Mouse (Mus musculus) bone marrow, adult 2 months (tissue): ENCODE measurements around the gene Pcnx. TPM values are rescaled to one million over a fixed set of nuclear protein-coding genes. Genes with fewer than 3 reads are reported as not detected.

Experiments used
- H3K27ac ChIP-seq: fragments of 200-500 bp; 2 replicates; pipeline ENCODE4 v1.5.1; 2012; ENCODE audit warnings: low read depth, mild to moderate bottlenecking, control low read depth, inconsistent platforms, low read length; ENCODE audit not compliant: control insufficient read depth, poor library complexity, insufficient read depth
- H3K4me1 ChIP-seq: fragments of 200-500 bp; 2 replicates; pipeline ENCODE4 v1.6.1; 2011; ENCODE audit warnings: low read length; ENCODE audit not compliant: control insufficient read depth, insufficient read depth
- H3K4me3 ChIP-seq: fragments of 200-500 bp; replicated peaks from 2 replicates; pipeline ENCODE3; 2011; ENCODE audit warnings: mild to moderate bottlenecking, low read depth, low read length, control low read depth; ENCODE audit not compliant: control insufficient read depth
- CTCF ChIP-seq: fragments of 200-500 bp; IDR thresholded peaks from 2 replicates; pipeline ENCODE4 v1.5.1; 2011; ENCODE audit warnings: low read length, control low read depth; ENCODE audit not compliant: control insufficient read depth, insufficient read depth
- POLR2A ChIP-seq: fragments of 200-500 bp; IDR thresholded peaks from 2 replicates; pipeline ENCODE4 v1.6.1; 2011; ENCODE audit warnings: low read depth, mild to moderate bottlenecking, control low read depth, low read length, borderline replicate concordance; ENCODE audit not compliant: control insufficient read depth
- WGBS: fragments of 180-500 bp; shearing (Covaris S2); methylation state at CpG from one replicate; pipeline ENCODE4 v1.1.7; 2018; 5-methylcytosine and 5-hydroxymethylcytosine counted together
- polyA plus RNA-seq: library from polyadenylated mRNA; stranded (reverse); fragments of >200 nt; gene quantifications from 2 replicates; pipeline ENCODE4 v1.2.4, GENCODE M21; 2011; ENCODE audit warnings: low replicate concordance; ENCODE audit not compliant: missing spikeins, insufficient read depth, insufficient read length

Gene Pcnx
- polyA plus RNA-seq, 1 experiment = 38.8 TPM

- Histone ChIP-seq H3K4me1 (peaks cover 2% of the 10 kb centered on the region; the same call in 1 of the 2 replicates), H3K27ac (no peak overlapping the region), H3K4me3 (no peak overlapping the region)
- TF ChIP-seq CTCF (no peak), POLR2A (no peak)
- 54% methylated on average over 3 of the region's 3 CpGs for WGBS
Observed at GRCm38 (mm10) chr12:81869205-81869940, 9.6 kb downstream of the Pcnx start.

GRCm38 (mm10) chr12:81873345-81873744, 13.5 kb downstream of the Pcnx start:
- 85% methylated on average over 4 of the region's 4 CpGs for WGBS
- H3K4me1 ChIP-seq = peaks cover 2% of the 10 kb centered on the region; the same call in 1 of the 2 replicates
- TF ChIP-seq POLR2A = no peak
- TF ChIP-seq CTCF = no peak
- no peak overlapping the region for H3K27ac ChIP-seq
- no peak overlapping the region for H3K4me3 ChIP-seq

GRCm38 (mm10) chr12:81880161-81880560, 20.3 kb downstream of the Pcnx start:
- Histone ChIP-seq H3K27ac (no peak overlapping the region), H3K4me3 (no peak overlapping the region), H3K4me1 (no peaks in the 10 kb centered on the region; the same call in 1 of the 2 replicates)
- 80% methylated on average over 3 of the region's 3 CpGs for WGBS
- TF ChIP-seq POLR2A = no peak
- no peak for TF ChIP-seq CTCF

DNA sequence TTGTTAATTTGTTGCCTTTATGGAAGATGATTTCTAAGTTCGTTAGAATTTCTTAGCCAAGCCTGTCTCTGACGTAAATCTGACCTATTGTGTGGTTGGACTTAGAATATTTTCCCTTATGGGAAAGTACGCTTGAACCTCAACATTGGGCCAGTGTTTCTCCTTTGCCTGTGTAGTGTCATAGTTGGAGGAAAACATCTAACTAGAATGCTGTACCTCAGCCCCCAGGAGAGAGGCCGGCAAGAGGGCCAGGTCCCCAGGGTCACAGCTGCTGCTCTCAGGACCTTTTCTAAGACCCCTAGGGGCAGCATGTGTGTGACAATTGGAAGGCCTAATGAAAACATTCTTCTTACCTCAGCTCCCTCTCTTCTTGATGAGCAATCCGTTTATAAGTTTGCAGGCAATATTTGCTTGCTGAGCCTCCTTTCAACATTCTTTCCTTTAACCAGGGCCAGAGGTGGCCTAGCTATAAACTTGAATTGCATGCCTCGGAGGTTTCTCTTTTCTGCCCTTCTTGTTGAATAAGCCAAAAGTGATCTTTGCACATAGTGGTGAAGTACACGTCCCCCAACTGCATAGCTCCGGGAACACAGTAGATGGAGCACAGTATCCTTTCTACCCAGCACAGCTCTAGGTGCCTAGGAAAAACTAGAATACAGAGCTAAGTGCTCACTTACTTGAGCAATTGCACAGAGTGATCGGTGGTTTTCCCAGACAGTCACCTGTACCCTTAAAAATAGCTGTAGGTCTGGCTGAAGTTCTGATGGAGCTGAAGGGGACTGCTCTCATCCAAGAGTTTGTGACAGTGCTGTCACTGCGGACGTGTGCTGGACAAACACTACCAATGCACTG, 23.7 kb downstream of the Pcnx start:
- no peak overlapping the region for H3K4me3 ChIP-seq
- H3K27ac ChIP-seq = no peak overlapping the region
- no peak for TF ChIP-seq POLR2A
- TF ChIP-seq CTCF = no peak
- H3K4me1 ChIP-seq = peaks cover 4% of the 10 kb centered on the region
- WGBS = 75% methylated on average over 11 of the region's 11 CpGs

- WGBS = 77% methylated on average over 3 of the region's 3 CpGs
- TF ChIP-seq POLR2A = no peak
- TF ChIP-seq CTCF = no peak
- Histone ChIP-seq H3K4me1 (peaks cover 4% of the 10 kb centered on the region), H3K4me3 (no peak overlapping the region), H3K27ac (no peak overlapping the region)
Observed at GRCm38 (mm10) chr12:81884107-81884398, 24.2 kb downstream of the Pcnx start.

DNA sequence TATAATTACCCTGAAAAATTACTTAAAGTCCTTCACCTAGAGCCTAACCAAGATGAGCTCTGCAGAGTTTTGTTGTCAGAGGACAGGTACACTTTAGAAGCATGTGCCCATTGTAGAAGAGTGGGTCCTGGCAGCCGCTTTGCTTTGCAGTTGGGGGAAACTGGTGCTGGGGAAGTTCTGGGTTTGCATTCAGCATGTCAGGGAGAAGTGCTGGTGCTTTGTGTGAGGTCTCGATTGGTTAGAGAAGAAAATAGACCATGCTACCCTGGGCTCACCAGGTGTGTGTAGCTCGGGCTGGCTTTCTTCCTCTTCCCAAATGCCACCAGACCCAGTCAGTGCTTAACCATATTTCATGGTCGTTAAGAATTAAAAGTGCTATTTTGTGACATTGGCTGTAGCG, 25.2 kb downstream of the Pcnx start:
- Histone ChIP-seq H3K4me1 (peaks cover 4% of the 10 kb centered on the region), H3K27ac (no peak overlapping the region), H3K4me3 (no peak overlapping the region)
- WGBS = 39% methylated on average over 5 of the region's 5 CpGs
- TF ChIP-seq POLR2A (no peak), CTCF (no peak)

DNA sequence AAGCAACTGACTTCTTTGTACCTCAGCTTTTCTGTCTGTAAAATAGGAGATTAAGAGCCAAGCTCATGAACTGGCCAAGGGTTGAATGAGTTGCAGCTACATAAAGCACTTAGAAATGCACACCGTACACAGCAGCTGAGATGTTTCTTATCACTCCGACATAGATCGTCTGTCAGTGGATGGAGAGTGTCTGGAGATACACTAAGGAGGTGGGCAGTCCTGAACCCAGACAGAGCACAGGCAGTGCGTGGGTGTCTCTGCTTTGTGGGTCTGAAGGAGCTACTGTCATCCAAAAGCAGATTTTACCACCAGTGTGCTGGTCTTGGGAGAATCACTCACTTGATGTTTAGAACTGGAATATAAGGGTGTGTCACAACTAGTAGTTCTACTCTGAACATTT, 26.2 kb downstream of the Pcnx start:
- TF ChIP-seq CTCF (no peak), POLR2A (no peak)
- peaks cover 4% of the 10 kb centered on the region for H3K4me1 ChIP-seq
- WGBS = 70% methylated on average over 4 of the region's 4 CpGs
- H3K27ac ChIP-seq = no peak overlapping the region
- no peak overlapping the region for H3K4me3 ChIP-seq

GRCm38 (mm10) chr12:81888954-81889353, 29.1 kb downstream of the Pcnx start:
- WGBS = 44% methylated on average over 5 of the region's 5 CpGs
- Histone ChIP-seq H3K4me3 (no peak overlapping the region), H3K4me1 (peaks cover 6% of the 10 kb centered on the region), H3K27ac (no peak overlapping the region)
- TF ChIP-seq CTCF (no peak), POLR2A (no peak)

- Histone ChIP-seq H3K27ac (no peak overlapping the region), H3K4me3 (no peak overlapping the region), H3K4me1 (peaks cover 12% of the 10 kb centered on the region)
- TF ChIP-seq CTCF (no peak), POLR2A (no peak)
- 81% methylated on average over 1 of the region's 1 CpGs for WGBS
Observed at GRCm38 (mm10) chr12:81891946-81892345, 32.1 kb downstream of the Pcnx start.
